Mouse (Mus musculus): ENCODE data around the gene Mthfs.

Mthfs gene

DNA sequence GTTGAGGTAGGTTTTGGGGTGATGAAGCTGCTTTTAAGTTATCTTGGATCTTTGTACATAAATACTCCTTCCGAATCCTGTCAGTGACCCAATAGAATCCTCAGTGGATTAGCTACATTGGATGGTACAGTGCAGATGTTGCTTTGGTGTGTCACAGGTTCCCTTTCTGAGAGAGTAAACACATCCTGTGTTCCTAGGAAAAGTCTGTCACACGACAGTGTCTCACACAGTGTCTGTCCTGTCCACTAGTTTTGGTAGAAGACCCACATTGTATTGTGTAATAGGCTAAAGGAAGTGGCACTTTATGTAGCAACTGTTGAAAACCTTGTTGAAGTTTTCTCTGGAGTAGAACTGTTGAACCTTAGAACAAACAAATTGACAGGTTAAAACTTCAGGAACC, 42.9 kb downstream of the Mthfs start:
- DNase-seq (ENCODE audit: low spot score) = no peak

- no peak for DNase-seq (ENCODE audit: low spot score)
These were observed 46.3 kb downstream of the Mthfs start for GRCm38 (mm10) chr9:89256556-89257335.

DNA sequence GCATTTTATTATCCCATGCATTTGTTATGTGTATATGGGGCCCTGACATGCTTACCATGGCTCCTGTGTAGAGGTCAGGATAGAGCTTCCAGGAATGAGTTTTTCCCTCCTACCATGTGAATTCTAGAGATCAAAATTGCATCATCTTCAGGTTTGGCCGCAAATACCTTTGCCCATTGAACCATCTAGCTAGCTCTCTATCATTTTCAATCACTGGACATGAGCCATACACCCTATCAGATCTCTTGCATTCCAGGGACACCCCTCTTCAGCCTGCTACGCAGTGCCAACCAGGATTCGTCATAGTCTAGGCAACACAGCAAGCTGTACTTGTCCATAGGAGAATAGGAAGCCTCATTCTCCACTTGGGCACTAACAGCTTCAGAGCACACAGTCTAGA, 53.5 kb downstream of the Mthfs start:
- no peak for DNase-seq (ENCODE audit: low spot score)

DNA sequence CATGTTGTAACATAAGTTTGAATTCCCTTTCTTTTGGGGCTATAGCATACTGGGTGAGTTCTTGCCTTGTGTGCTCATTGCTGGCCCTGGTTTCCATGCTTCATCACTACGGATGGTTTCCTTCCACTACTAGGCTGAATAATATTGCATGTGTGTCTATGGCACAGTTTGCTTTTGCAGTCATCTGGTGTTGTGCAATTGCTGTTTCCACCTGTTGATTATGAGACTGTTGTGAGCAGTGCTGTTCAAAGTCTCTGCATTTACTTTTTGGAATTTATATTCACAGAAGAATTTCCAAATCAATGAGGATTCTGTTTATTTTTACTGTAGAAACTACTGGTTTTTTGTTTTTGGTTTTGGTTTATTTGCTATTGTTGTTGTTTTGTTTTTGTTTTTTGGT, 54.1 kb downstream of the Mthfs start:
- no peak for DNase-seq (ENCODE audit: low spot score)

DNA sequence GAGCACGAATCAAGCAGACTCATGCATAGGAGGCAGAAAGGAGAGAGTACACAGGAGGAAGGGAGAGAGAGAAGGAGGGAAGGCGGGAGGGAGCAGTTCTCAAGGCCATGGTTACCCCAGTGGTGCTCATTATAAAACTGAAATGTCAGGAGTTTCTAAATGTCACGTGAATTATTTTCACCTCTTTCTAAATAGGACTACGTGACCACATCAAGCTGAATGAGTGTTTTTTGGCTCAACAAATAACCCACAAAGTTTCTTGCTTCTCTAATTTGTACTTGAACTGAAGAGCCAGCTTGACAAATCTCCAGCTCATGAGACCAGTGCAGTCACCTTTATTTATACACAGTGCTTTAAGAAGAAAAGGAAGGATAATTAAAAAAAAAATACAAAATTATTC, 56.6 kb downstream of the Mthfs start:
- DNase-seq (ENCODE audit: low spot score) = no peak

- DNase-seq (ENCODE audit: low spot score) = no peak
These were observed 57.1 kb downstream of the Mthfs start for GRCm38 (mm10) chr9:89267572-89267971.

GRCm38 (mm10) chr9:89270376-89270775, 59.9 kb downstream of the Mthfs start:
- no peak for DNase-seq (ENCODE audit: low spot score)

GRCm38 (mm10) chr9:89273766-89274165, 63.3 kb downstream of the Mthfs start:
- no peak for DNase-seq (ENCODE audit: low spot score)

DNA sequence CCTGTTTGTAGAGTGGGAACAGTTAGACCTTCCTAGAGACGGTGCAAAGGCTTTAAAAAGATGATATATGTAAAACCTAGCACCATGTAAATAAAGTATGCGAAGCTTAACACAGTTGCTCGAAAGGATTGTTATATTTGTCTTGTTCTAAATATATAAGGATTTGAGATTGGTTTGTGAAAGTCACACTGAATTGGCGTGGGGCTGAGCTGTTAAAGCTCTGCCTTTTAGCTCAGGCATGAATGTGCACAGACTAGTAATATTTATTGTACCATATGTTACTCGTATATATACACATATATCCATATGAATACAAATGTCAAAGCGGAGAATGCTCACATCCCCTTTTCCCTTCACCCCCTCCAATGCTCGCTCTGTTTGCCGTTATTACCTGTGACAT, 67.7 kb downstream of the Mthfs start:
- no peak for DNase-seq (ENCODE audit: low spot score)

DNA sequence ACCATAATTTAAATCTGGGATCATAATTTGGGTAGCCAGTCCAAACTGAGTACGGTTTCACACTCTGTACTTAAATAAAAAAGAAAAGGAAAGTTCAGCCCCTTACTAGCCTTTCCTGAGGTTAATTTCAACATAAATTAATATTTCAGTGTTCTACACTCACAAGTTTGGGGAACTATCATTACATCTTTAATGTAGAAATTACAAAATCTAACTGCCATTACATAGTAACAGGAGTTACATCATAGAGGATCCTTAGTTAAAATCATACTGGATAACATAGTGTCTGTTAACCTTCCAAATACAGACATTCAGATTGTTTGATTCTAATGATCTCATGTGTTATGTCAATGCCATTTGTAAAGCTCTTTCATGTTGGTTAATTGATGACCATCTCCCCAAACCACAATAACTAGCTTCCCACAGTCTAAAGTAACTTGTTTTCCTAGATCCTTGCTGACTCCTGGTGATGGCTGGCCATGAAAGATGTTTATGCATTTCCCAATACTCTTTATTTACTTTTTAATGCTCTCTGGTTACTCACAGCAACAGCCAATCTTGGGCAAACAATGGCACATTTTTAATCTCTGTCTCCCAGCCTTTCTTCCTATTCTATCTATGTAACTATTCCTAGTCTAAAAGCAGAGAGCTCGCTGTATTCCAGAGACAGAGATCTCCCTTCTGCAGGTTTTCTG, 72.0 kb downstream of the Mthfs start:
- DNase-seq (ENCODE audit: low spot score) = no peak

- DNase-seq (ENCODE audit: low spot score) = no peak
These were observed 77.6 kb downstream of the Mthfs start for GRCm38 (mm10) chr9:89288037-89288436.

- no peak for DNase-seq (ENCODE audit: low spot score)
These were observed 82.9 kb downstream of the Mthfs start for GRCm38 (mm10) chr9:89293364-89293763.

DNA sequence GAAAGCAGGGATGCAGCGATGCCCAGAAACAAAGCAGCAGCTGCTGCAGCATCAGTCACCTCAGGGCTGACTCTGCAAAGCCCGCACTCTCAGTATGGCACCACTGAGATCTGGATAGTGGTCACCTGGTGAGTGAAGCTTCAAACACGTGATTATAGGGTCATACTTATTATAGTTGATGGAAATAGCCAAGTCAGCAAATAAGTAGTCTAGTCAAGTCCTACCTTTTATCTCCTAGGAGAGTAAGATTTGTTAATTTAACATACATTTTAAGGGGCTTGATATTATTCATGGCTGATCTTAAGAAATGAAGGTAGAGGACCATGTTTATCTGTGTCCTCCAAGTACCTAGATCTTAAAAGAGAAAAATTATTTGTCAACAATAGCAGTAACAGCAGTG, 83.6 kb downstream of the Mthfs start:
- DNase-seq (ENCODE audit: low spot score) = no peak

DNA sequence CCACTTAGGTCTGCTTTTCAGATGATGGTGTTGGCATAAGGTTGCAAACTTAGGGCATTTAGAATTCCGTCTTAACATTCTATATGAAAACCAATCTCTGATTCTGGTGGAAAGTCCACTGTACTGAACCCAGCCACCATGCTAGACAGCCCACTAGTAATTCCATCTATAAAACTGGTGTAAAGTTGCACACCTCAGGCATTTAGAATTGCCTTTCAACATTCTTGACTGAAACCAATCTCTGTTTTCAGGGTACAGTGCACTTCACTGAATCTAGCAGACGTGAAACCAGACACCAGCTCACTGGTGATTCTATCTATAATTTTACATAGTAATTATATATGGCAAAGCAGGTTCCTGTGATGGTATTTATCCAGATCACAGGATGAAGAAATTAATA, 95.2 kb downstream of the Mthfs start:
- DNase-seq (ENCODE audit: low spot score) = no peak

- DNase-seq (ENCODE audit: low spot score) = no peak
These were observed 98.1 kb downstream of the Mthfs start for GRCm38 (mm10) chr9:89308357-89309194.

GRCm38 (mm10) chr9:89309195-89309535, 98.7 kb downstream of the Mthfs start:
- no peak for DNase-seq (ENCODE audit: low spot score)

DNA sequence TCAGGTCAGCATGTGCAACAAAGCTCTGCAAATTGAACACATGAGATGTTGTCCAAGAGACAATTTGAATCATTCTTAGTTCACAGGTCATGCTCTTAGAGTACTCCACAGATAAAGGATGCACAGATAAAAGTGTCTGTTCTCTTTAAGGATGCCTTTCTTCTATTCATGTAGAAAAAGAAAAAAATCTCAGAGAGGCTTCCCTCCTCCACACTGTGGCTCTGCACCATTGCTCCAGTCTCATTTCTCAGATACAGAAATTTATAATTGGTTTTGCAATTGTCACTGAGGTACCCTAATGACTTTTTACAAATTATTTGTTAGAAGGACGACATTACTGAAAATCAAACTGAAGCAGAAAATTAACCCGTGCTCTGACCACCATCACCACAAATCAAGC, 101.2 kb downstream of the Mthfs start:
- DNase-seq (ENCODE audit: low spot score) = no peak

GRCm38 (mm10) chr9:89373731-89374130, 163.3 kb downstream of the Mthfs start:
- DNase-seq (ENCODE audit: low spot score) = no peak

GRCm38 (mm10) chr9:89374650-89375049, 164.2 kb downstream of the Mthfs start:
- no peak for DNase-seq (ENCODE audit: low spot score)

- DNase-seq (ENCODE audit: low spot score) = no peak
These were observed 192.6 kb downstream of the Mthfs start for GRCm38 (mm10) chr9:89403031-89403430.

Measured in ovary, postnatal 10 days (tissue).